Mouse (Mus musculus) kidney, postnatal 14 days (tissue): ENCODE results near the gene Gjd2.

Experiments
- DNase-seq: peaks from one replicate; pipeline ENCODE4 v3.0.0; 2022; ENCODE audit warnings: mixed read lengths

Gene Gjd2

GRCm38 (mm10) chr2:114013295-114013771 is at the start of gene Gjd2:
Gene Gjd2, minus strand, starts transcription at chr2:114013619.
- peak; percentile 1 for DNase-seq

DNA sequence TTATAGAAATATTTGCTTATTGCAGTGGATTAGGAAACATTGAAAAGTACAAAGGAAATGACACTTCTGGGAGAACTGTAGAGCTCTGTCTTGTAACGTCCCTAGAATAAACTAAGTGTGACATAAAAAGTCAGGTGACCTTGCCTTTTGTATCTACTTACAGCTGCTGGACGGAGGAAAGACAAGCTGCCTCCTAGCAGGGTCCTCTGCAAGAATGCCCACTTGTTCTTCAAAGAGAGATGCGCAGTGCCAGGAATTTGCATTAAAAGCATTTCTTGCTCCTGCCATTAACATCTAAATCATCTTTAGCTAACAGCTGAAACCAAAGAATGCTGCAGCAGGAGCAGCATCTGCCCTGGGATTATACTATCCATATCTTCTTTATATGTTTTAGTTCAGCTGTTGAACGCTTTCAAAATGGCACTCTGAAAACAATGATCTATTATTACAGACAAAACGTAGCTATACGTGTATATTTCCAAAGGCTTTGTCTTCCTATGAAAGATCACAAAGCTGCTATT is 46.7 kb upstream of the Gjd2 start:
- no peak for DNase-seq

DNA sequence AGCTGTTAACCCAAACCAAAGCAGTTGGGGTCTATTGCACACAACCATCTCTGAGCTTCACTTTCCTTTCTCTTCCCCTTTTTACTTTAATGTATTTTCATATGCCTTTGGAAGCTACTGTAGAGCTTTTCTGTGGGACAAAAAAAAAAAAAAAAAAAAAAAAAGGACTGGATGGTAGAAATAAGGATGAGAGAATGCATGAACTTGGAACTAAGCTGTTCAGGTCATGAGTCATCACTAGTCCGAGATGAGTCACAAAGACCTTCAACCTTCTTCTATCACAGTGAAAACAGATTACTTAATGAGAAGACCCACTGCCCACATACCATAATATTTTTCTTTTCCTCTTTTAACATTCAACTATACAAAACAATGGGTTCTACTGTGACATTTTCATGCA is 46.2 kb upstream of the Gjd2 start:
- no peak for DNase-seq

DNA sequence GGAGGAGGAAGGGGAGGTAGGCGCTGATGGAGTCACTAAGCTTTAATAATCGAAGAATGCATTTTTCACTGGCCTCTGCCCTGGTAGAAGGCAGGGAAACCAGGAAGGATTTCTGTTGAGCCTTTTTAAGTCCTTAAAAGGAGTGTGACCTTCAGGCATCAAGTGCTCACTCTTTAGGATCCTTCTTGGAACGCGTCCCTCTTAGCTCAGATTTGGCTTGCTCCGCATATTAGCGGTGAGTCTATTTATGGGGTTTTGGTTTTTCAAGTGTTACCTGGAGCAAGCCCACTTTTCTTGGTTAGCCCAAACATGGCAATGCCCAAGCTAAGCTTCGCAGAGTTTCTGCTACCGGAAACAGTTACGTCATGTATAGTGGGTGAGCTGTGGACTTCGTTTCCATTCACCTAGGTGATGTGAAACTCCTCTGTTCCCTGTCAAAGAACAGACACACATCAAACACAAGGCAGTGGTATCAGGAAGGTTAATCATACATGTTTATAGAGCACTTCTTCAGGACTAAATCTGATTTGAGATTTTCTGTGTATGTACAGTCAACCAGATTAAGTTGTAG is 44.9 kb upstream of the Gjd2 start:
- DNase-seq = no peak

- peak; percentile 25 for DNase-seq
These were observed 44.0 kb upstream of the Gjd2 start for GRCm38 (mm10) chr2:114057303-114057853.

DNA sequence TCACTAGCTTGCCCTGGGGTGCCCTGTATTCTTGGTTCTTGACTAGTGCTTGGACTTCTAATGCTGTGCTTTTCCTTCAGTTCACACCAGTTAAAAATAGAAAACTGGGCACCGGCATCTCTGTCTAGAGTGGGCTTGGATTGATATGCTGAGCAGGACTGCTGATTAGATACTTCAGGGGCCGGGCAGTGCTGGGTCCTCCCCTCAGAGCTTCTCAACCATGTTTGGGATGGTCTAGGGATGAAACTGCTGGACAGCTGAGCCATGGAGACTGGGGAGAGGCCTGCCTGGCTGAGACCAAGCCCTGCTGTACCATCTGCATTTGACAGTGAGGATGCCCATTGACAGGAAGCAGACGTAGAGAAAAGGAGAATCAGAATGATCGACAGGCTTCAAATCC is 40.7 kb upstream of the Gjd2 start:
- DNase-seq = no peak

DNA sequence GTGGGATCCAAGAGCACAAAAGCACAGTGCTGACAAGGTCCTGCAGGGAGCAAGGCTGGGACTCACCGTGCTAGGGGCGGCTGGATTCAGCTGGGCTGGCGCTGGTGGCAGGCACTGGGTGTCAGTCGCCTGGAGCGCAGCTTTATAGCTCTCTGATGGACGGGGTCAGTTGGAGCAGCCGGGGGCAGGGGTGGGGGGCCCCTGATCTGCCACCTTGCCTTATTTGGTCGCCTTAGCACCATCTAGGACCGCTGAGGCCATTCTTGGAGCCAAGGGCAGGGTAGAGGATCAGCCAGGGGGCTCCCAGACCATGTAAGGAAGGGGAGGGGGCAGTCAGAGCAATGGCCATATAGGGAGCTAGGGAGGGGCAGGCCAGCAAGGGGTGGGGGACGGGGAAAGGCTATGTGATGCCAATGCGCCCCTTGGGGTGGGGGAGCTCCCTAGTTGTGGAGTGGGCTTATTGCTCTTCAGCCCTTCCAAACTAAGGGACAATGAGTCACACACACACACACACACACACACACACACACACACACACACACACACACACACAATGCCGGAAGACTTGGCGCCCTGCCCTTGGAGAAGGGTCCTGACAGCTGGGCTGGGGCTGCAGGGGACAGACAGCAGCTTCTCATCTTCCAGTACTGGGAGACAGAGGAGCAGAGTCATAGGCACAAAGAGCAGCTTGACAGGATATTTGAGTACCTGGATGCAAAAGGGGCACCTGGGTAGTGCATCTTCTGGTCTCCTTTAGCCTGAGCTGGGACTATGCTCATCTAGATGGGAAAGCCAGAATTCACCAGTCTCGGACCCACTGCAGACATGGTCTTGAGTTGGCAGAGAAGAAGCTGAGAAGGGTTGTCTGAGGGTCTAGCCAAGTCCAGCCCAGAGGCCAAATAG is 39.5 kb upstream of the Gjd2 start, which contains the start of gene Actc1:
Gene Actc1 (minus strand): TSS at position 853 of the 903 bp plus-strand sequence.
- DNase-seq = no peak

DNA sequence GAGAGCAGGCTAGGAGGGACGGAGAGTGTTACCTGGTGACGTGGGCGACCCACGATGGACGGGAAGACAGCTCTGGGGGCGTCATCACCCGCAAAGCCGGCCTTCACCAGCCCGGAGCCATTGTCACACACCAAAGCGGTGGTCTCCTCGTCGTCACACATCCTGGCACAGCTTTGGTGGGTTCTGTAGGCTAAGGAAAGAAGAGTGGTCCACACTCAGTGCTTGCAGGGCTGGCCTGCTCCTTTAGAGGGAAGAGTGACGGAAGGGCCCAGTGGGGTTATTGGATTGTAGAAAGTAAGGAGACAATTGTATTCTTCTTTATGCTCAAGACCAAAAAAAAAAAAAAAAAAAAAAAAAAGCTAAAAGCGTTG is 38.4 kb upstream of the Gjd2 start:
- DNase-seq = no peak

DNA sequence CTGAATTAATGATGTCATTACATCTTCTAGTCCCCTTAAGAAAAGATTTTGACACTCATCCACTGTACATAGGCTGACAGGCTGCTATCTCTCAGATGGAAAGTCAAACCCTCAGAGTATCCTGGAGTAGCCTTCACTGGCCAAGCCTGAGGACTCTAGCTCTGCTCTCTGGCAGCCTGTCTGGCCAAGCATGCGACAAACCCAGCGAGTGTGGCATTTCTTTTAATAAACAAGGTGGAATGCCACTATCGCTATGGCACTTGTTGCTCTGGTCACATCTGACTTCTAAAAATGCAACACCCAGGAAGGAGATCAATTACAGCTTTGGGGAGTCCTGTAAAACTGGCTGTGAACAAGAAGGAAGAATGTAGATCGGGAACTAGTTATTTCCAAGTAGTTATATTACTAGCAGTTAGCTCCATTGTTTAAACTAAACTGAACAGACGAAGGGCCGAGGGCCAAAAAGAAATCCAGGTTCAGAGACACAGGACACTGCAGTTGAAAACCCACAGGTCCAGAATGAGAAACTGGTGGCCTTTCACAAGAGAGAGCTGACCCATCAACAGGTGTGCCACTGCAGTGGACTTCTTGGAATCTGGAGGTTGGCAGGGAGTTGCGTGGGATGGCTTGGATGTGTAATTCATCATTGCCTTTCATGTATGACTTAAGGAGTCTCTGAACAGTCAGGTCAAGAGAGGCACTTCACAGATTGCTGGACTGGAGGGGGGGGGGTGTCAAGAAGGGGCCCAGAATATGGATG is 37.9 kb upstream of the Gjd2 start:
- DNase-seq = no peak

DNA sequence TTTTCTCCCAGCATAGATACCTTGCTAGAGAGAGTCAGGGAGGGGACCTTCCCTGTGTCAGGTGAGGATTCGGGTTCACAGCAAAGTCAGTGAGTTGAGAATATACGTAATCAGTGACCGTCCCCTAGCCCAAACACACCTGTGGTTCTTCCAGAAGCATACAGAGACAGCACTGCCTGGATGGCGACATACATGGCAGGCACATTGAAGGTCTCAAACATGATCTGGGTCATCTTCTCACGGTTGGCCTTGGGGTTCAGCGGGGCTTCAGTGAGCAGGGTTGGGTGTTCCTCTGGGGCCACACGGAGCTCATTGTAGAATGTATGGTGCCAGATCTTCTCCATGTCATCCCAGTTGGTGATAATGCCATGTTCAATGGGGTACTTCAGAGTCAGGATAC is 36.7 kb upstream of the Gjd2 start:
- no peak for DNase-seq

- no peak for DNase-seq
These were observed 36.0 kb upstream of the Gjd2 start for GRCm38 (mm10) chr2:114049372-114049771.

DNA sequence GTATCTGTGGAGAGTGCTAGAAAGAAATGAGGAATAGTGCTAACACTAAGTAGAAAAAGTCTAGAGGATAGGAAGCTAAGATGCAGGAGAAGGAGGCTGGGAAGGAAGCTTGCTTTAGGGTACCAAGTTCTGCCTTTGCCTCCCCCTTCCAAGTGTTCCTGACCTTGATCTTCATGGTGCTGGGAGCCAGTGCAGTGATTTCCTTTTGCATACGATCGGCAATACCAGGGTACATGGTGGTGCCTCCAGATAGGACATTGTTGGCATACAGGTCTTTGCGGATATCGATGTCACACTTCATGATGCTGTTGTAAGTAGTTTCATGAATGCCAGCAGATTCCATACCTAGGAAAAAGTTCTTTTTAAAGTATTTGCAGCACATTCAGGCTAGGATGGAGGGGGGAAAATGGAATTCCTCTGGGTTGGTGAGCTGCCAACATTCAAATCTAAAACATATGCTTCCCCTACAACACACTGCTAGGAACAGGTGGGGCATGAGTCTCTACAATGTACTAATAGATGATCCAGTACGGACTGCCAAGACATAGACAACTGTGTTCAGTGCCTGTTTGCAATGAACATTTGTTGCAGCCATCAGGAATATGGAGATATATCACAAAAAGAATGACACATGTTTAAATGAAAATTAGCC is 34.7 kb upstream of the Gjd2 start:
- no peak for DNase-seq

GRCm38 (mm10) chr2:114046151-114046664 is 32.8 kb upstream of the Gjd2 start:
- DNase-seq = no peak

DNA sequence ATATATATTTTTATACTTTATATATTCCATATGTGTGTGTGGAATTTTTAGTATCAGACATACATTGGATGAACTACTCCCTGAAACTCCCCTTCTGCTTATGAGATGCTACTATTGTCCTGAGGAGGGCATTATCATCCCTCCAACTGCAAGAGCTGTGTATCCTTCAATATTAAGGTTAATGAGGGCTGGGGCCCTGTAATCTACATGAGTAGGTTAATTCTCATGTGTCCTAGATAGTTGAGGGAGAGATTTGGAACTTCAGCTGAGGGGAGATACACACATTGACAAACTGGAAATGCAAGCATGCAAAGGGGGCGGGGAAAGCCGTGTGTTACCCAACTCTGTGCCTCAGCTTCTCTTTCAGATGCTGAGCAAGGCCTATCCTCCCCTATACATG is 24.5 kb upstream of the Gjd2 start:
- no peak for DNase-seq

DNA sequence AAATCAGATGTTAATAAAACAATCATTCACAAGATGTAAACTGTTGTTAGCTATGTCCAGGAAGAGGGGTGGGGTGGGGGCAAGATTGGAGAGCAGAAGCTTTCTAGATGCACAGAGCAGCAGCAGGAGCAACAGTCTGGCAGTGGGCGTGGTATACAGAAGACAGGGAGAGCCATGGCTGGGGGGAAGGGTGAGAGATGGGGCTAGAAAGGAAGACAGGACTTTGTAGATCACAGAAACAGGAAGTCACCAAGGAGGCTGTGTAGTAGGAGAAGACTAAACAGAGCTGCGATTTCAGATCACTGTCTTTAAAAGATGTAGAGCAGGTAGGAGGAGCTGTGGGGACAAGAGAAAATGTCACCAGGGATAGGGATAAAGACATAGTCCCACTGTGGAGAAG is 18.8 kb upstream of the Gjd2 start:
- DNase-seq = no peak

DNA sequence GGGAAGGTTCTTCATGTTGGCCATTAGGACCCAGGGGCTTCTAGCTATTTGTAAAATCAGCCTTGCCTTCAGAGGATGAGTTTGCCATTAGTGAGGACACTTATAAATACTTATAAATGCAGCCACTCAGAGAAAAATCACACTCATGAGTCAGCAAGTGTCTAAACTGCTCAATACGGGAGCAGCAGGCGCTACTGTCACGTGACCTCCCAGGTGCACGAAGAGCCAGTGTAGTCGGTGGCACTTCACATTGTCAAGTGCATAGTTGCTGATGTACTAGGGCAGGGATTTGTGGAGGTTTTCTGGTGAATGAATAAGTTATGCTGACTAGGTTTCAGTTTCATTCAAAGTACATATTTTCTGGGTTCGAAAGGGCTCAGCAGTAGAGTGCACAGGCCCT is 10.0 kb upstream of the Gjd2 start:
- DNase-seq = no peak

- no peak for DNase-seq
These were observed 6.8 kb upstream of the Gjd2 start for GRCm38 (mm10) chr2:114020210-114020563.

GRCm38 (mm10) chr2:114019474-114020209 is 6.2 kb upstream of the Gjd2 start:
- no peak for DNase-seq

GRCm38 (mm10) chr2:114018136-114018535 is 4.7 kb upstream of the Gjd2 start:
- no peak for DNase-seq

DNA sequence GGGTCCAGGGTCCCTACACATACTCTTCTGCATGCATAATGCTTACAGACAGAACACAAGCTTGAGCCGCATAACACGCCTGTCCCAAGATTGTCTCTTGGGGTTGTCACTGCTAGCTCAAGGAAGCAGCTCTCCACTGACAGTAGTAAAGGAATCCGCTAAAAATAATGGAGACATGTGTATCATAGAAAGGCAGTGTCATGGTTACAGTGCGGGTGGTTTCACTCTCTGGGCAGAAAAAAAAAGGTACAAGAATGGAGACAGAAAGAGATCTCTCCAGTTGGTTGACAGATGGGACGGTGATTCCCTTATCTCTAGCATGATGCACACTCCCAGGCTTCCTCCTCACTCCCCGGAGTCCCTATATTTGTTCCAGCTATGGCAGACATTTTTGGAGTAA is 1.4 kb upstream of the Gjd2 start:
- no peak for DNase-seq

DNA sequence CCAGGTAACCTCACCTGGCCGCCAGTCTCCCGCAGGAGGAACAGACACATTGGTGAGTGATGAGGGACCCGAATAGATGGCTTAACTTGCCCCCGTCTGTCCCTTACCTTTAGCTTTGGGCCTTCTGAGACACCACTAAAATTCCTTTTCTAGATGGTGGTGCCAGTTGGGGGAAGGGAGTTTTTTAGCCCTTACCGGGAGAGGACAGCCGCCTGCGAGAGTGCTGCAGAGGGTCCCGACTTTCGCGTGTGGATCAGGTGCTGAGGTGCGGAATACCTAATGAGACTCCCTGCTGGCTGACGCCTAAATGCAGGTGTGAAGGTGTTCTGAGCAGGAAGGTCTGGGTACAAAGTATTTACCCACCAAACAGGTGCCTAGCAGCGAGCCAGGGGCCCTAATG is 427 bp upstream of the Gjd2 start:
- DNase-seq = no peak

DNA sequence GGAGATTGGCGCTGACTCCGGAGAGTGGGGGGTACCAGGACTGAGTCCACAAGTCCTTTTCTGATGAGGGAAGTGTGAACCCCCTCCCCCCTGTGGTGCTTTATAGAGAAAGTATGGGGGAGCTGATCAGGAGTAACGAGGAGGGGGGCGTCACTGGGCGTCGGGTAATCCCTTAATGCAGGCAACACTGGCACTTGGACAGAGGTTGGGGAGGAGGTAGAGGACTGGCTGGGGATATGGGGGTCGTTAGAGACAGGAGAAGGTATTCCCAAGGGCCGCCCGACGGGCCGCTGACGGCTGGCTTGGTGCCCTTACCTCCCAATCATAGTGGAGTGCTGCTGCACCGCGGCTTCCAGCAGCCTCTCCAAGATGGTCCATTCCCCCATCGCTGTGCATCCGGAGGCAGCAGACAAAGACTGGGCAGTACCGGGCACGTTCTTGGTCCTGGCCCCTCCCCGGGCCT is 639 bp downstream of the Gjd2 start:
- no peak for DNase-seq
